Mouse (Mus musculus) forebrain, embryonic 16.5 days (tissue): Measurements from ENCODE around the gene Fate1. TPM values are rescaled to one million over a fixed set of nuclear protein-coding genes. Genes with fewer than 3 reads are reported as not detected.
"Not testable (repeated sequence)": the region's sequence is repeated elsewhere in the genome, so short reads cannot be mapped to it uniquely, and the experiment has no call there.

Experiments
- ATAC-seq: fragments of 200-750 bp; cut with Nextera tagmentation; 2 replicates; pipeline ENCODE4 v1.8.0; 2017; ENCODE audit warnings: mild to moderate bottlenecking, moderate library complexity
- H3K27ac ChIP-seq: fragments of 300-500 bp; sonication (generic); 2 replicates; pipeline ENCODE4 v1.5.1; 2014; ENCODE audit warnings: low read length, control low read depth
- H3K27me3 ChIP-seq: fragments of 300-500 bp; sonication (generic); replicated peaks from 2 replicates; pipeline ENCODE4 v1.6.1; 2014; ENCODE audit warnings: low read length; ENCODE audit not compliant: control insufficient read depth, insufficient read depth
- H3K36me3 ChIP-seq: fragments of 300-500 bp; sonication (generic); 2 replicates; pipeline ENCODE4 v1.6.1; 2014; ENCODE audit not compliant: control insufficient read depth, insufficient read depth
- H3K4me1 ChIP-seq: fragments of 300-500 bp; sonication (generic); replicated peaks from 2 replicates; pipeline ENCODE4 v1.6.1; 2014; ENCODE audit warnings: low read length; ENCODE audit not compliant: control insufficient read depth, insufficient read depth
- H3K4me2 ChIP-seq: fragments of 300-500 bp; sonication (generic); 2 replicates; pipeline ENCODE4 v1.6.1; 2014; ENCODE audit warnings: mild to moderate bottlenecking, low read length, control low read depth
- H3K4me3 ChIP-seq: fragments of 300-500 bp; sonication (generic); replicated peaks from 2 replicates; pipeline ENCODE4 v1.5.1; 2014; ENCODE audit warnings: mild to moderate bottlenecking, low read length, control low read depth
- H3K9ac ChIP-seq: fragments of 300-500 bp; sonication (generic); replicated peaks from 2 replicates; pipeline ENCODE4 v1.6.1; 2014; ENCODE audit warnings: low read depth, low read length, control low read depth
- H3K9me3 ChIP-seq: fragments of 300-500 bp; sonication (generic); 2 replicates; pipeline ENCODE4 v1.6.1; 2016; ENCODE audit warnings: low read length; ENCODE audit not compliant: control insufficient read depth
- WGBS: fragments of 180-500 bp; shearing (Covaris S2); extraction: QIAGEN DNeasy Blood & Tissue Kit; methylation state at CpG from one replicate; pipeline ENCODE4 v1.1.7; 2014; 5-methylcytosine and 5-hydroxymethylcytosine counted together
- polyA plus RNA-seq: library from polyadenylated mRNA; unstranded; fragments of >200 nt; fragmentation: Nextera tagmentation; extraction: Ambion mirVana; gene quantifications from 2 replicates; pipeline ENCODE4 v1.2.1, GENCODE M21; 2015

Gene Fate1
- not detected in 2 replicates for polyA plus RNA-seq

DNA sequence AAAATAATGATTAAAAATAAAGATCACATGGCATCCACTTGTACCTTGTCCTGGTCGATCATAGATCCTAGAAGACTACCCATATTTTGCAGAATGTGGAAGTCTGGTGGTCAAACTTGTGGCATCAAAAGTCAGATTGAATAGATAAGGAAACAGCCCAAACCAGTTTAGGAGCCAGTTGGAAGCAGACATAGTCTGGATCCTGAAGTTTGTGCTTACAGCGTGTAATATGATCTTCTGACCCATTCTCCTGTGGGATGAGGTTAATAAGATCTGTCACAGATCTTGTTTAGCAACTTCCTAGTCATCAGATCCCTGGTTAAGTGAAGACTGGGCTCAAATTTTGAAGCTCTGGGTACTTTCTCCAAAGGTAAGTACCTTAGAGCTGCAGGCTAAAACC lies at the start of gene Fate1:
Gene Fate1 (plus strand): TSS at position 301 of the 400 bp plus-strand sequence.
- WGBS: 75% methylated on average over 2 of the region's 2 CpGs
- no peaks in the 10 kb centered on the region for H3K9me3 ChIP-seq
- no peak within 1 kb of the TSS for H3K4me3 ChIP-seq
- H3K9ac ChIP-seq: no peak within 1 kb of the TSS
- no peaks in the 10 kb centered on the region for H3K27me3 ChIP-seq
- no peaks in the 10 kb centered on the region for H3K36me3 ChIP-seq
- H3K27ac ChIP-seq: no peak within 1 kb of the TSS
- no peak for ATAC-seq
- H3K4me1 ChIP-seq: peaks cover 4% of the 10 kb centered on the region; the same call in 1 of the 2 replicates
- H3K4me2 ChIP-seq: no peak within 1 kb of the TSS

DNA sequence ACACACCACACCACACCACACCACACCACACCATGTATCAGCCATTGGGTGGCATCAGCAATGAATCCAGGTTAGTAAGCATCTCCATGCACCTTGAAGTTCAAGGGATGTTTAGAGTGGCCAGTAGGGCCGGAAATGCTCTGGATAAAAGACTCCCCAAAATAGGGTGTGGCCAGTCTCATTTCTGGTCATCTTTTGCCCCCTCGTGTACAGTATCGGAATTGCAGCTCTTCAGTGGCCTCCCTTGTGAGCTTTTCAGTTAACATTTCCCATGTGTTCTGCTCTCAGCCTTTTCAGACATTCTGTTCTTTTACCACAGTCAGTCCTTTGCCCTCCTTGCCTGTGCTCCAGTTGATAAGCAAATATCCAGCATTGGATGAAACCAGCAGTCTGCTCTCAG lies 26.2 kb upstream of the Fate1 start:
- no peak overlapping the region for H3K4me3 ChIP-seq
- no peak overlapping the region for H3K4me2 ChIP-seq
- no peaks in the 10 kb centered on the region for H3K36me3 ChIP-seq
- no peaks in the 10 kb centered on the region for H3K27me3 ChIP-seq
- H3K9me3 ChIP-seq: no peaks in the 10 kb centered on the region
- no peak overlapping the region for H3K9ac ChIP-seq
- ATAC-seq: no peak
- H3K27ac ChIP-seq: no peak overlapping the region
- WGBS: 12% methylated on average over 3 of the region's 3 CpGs
- H3K4me1 ChIP-seq: no peaks in the 10 kb centered on the region

DNA sequence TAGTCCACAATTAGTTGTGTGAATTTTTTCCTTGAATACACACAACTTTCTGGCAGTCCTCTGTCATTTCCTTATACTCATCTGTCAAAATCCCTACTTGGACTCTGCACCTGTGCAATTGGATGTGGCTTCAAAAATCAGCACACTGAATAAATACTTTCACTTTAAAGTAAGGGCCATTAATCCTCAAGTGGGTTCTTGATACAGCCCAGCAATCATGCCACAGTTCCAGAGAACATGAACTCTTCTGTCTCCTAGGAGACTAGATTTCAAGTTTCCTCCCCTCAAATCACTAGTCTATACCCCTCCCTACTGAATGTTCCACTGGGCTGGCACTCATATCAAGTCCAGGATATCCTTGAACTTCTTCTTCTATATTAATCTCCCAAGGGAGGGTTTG lies 14.4 kb upstream of the Fate1 start:
- Histone ChIP-seq H3K9ac (no peak overlapping the region), H3K36me3 (no peaks in the 10 kb centered on the region), H3K4me1 (no peaks in the 10 kb centered on the region), H3K27ac (no peak overlapping the region), H3K9me3 (no peaks in the 10 kb centered on the region), H3K27me3 (0 out of 2 replicates have a peak, but pooled peaks cover 2% of the 10 kb centered on the region), H3K4me3 (no peak overlapping the region), H3K4me2 (no peak overlapping the region)
- no peak for ATAC-seq

DNA sequence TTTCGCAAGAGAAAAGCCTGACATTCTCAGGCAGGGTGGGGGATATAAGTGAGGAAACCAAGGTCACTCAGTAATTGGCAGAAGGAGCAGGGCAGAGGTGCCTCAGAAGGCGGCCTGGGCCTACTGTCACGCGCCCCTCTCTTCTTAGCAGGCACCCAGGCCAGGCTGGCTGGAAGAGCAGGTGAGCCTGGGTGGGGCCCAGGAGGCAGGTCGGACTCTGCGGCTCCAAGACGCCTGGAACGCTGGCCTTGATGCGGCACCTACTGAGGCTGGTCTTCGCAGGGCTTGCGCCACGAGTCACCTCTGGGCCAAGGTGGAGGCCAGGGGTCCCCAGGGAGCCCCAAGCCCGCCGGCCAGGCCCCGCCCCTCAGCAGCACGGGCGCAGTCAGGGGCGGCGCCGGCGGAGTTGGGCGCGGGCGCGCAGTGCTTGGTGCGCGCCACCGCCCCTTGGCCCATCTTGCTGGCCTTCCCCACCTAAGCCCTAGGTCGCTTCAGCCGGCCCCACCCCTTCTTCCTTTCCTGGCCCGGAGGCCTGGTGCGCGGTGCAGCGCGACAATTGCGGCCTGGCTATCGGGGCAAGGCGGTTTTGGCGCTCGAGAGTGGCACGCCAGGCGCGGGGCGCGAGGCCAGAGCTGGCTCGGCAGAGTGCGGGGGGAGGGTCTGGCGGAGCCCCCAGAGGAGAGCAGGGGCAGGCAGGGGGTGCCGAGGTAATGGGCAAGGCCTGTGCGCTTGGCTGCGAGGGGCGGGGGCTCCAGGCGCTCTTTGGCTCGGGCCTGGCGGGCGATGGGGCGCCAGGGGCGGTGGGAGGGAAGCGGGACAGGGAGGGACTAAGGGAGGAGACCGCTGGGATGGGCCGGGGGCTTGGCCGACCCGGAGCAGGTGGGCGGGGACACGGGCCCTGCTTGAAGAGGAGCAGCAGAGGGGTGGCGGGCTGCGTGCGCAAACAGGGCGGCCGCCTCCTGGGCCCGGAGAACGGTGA lies 10.4 kb upstream of the Fate1 start, which contains the start of gene Prrg3:
Gene Prrg3 (plus strand): TSS at position 552 of the 979 bp plus-strand sequence.
- WGBS: 19% methylated on average over 47 of the region's 72 CpGs
- peak within 1 kb of the TSS; percentile 65 for H3K4me2 ChIP-seq
- 0 out of 2 replicates have a peak, but pooled peaks cover 2% of the 10 kb centered on the region for H3K27me3 ChIP-seq
- H3K9ac ChIP-seq: peak within 1 kb of the TSS; percentile 77
- no peaks in the 10 kb centered on the region for H3K36me3 ChIP-seq
- peak within 1 kb of the TSS; percentile 61 for H3K4me3 ChIP-seq
- peak; percentile 90 for ATAC-seq
- no peak within 1 kb of the TSS; the same call in 1 of the 2 replicates for H3K27ac ChIP-seq
- H3K4me1 ChIP-seq: peaks cover 3% of the 10 kb centered on the region; the same call in 1 of the 2 replicates
- no peaks in the 10 kb centered on the region for H3K9me3 ChIP-seq

DNA sequence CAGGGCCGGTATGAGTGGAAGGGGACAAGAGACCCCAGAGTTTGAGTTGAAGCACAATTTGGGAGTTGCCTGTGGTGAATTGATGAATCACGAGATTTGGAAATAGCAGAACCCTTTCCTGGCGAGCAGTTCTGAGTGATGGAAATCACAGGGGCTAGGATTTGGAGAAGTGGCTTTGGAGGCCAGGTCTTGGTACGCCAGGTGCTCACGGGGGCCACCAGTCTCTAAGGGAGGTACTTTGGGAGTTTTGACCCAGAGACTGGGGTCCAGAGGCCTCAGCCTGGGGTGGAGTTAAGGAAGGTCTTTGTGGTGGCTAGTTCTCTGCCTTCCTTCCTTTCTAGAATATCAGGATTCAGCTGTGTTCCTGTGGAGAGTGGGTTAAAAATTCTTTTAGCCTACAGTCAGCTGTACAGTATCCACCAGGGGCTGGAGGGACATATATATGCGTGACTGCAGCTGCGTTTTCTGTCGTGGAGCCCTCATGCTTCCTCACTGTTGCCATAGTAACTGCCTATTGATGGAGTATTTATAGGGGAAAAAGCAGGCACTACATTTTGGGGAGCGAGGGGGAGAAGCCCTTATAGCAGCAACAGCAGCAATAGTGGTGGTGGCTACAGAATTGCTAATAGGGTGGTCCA lies 9.4 kb upstream of the Fate1 start:
- H3K36me3 ChIP-seq: no peaks in the 10 kb centered on the region
- H3K4me3 ChIP-seq: peak overlapping the region; percentile 61
- H3K4me2 ChIP-seq: peak overlapping the region; percentile 65
- H3K9me3 ChIP-seq: no peaks in the 10 kb centered on the region
- ATAC-seq: peak; percentile 66
- H3K27me3 ChIP-seq: 0 out of 2 replicates have a peak, but pooled peaks cover 2% of the 10 kb centered on the region
- H3K27ac ChIP-seq: no peak overlapping the region; the same call in 1 of the 2 replicates
- H3K4me1 ChIP-seq: peaks cover 3% of the 10 kb centered on the region; the same call in 1 of the 2 replicates
- 14% methylated on average over 9 of the region's 9 CpGs for WGBS
- H3K9ac ChIP-seq: peak overlapping the region; percentile 77

DNA sequence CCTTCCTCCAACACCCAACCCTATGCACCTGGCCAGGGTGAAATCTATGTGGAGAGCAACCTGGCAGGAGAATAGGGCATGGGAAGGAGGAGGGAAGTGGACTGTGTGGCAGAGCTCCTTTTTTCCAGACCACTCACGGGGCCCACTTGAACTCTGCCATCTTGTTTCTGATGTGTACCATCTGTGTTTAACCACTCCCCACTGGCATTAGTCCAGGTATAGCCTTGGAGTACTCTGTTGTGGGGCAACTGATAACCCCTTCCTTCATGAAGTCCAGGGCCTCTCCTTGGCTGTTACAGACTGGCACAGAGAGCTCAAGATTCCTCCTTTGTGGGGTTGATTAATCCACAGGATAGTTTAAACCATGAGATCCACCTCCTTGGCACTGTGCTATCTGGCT lies 4.6 kb upstream of the Fate1 start:
- no peak overlapping the region for H3K4me3 ChIP-seq
- peaks cover 7% of the 10 kb centered on the region; the same call in 1 of the 2 replicates for H3K4me1 ChIP-seq
- H3K27ac ChIP-seq: no peak overlapping the region
- H3K9ac ChIP-seq: no peak overlapping the region
- no peaks in the 10 kb centered on the region for H3K36me3 ChIP-seq
- WGBS: 77% methylated on average over 1 of the region's 1 CpGs
- H3K27me3 ChIP-seq: no peaks in the 10 kb centered on the region
- no peaks in the 10 kb centered on the region for H3K9me3 ChIP-seq
- ATAC-seq: no peak
- no peak overlapping the region for H3K4me2 ChIP-seq

DNA sequence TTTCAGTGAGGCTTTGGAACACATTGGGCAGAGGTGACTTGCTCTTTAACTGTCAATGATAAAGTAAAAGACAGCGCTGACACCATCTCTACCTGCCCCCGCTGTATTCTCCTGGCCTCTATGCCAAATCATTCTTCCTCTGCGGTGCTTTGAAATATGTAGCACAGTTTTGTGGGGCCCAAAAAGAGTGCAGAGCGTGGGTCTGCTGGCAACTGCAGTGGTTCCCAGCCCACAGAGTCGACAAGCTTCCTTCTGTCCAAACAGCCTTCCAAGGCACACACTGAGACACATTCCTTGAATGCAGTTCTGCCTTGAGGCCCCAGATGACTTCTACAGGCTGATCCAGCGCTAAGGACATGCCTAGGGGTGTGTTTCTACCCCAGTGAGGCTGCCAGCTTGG lies 4.0 kb upstream of the Fate1 start:
- no peak overlapping the region for H3K4me3 ChIP-seq
- H3K27me3 ChIP-seq: no peaks in the 10 kb centered on the region
- H3K4me1 ChIP-seq: peaks cover 4% of the 10 kb centered on the region; the same call in 1 of the 2 replicates
- H3K9ac ChIP-seq: no peak overlapping the region
- 79% methylated on average over 6 of the region's 6 CpGs for WGBS
- no peak for ATAC-seq
- H3K27ac ChIP-seq: no peak overlapping the region
- H3K36me3 ChIP-seq: no peaks in the 10 kb centered on the region
- H3K9me3 ChIP-seq: no peaks in the 10 kb centered on the region
- H3K4me2 ChIP-seq: no peak overlapping the region

DNA sequence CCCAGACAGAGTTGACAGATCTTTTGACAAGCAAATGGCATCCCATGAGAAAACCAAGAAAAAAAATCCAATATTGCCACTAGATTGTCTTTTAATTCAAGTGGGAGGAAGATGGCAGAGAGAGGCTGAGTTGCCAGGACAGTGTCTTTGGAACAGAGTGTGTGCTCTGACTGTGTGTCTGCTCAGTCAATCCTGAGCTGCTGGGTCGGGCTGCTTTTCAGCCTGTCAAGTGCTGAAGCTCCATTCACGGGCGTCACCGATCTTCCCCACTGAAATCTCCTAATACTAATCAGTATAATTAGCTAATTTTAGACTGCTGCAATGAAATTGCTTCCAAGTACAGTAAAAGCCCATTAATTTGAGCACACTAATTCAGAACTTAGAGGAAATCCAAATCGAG lies 1.5 kb upstream of the Fate1 start:
- Histone ChIP-seq H3K36me3 (no peaks in the 10 kb centered on the region), H3K4me1 (peaks cover 4% of the 10 kb centered on the region; the same call in 1 of the 2 replicates), H3K9me3 (no peaks in the 10 kb centered on the region), H3K9ac (no peak overlapping the region), H3K27ac (no peak overlapping the region), H3K27me3 (no peaks in the 10 kb centered on the region), H3K4me3 (no peak overlapping the region), H3K4me2 (no peak overlapping the region)
- 31% methylated on average over 5 of the region's 5 CpGs for WGBS
- peak; percentile 80 for ATAC-seq

DNA sequence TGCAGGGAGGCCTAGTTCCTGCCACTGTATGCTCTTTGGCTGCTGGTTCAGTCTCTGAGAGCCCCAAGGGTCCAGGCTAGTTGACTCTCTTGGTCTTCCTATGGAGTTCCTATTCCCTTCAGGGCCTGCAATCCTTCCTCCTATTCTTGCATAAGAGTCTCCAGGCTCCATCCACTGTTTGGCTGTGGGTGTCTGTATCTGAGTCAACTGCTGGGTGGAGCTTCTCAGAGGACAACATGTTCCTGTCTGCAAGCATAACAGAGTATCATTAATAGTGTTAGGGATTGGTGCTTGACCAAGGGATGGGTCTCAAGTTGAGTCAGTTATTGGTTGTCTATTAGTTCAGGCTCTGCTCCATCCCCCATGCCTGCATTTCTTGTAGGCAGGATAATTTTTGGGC lies 4.9 kb downstream of the Fate1 start:
- ATAC-seq, H3K36me3 ChIP-seq, H3K9ac ChIP-seq, H3K27me3 ChIP-seq, H3K4me1 ChIP-seq, H3K4me3 ChIP-seq, H3K9me3 ChIP-seq, H3K4me2 ChIP-seq, H3K27ac ChIP-seq: not testable (repeated sequence)
